Mouse (Mus musculus) hindbrain, embryonic 12.5 days (tissue): ENCODE measurements at regions not wholly inside any gene's neighbourhood (a gene's known extent, or its start where the extent isn't known, plus 50 kb on each side); places are given as distances from the start of the nearest gene placed in this dataset.
A peak's percentile ranks its signal among the peaks of the same experiment; 100 is the strongest.
"Not testable (repeated sequence)": the region's sequence is repeated elsewhere in the genome, so short reads cannot be mapped to it uniquely, and the experiment has no call there.

ENCODE experiments used
- ATAC-seq: fragments of 200-750 bp; cut with Nextera tagmentation; 2 replicates; pipeline ENCODE4 v1.8.0; 2017; ENCODE audit warnings: moderate TSS enrichment; ENCODE audit not compliant: low FRiP score
- H3K27ac ChIP-seq: fragments of 300-500 bp; sonication (generic); 2 replicates; pipeline ENCODE4 v1.5.1; 2016; ENCODE audit warnings: mild to moderate bottlenecking
- H3K27me3 ChIP-seq: fragments of 300-500 bp; sonication (generic); 2 replicates; pipeline ENCODE4 v1.6.1; 2016; ENCODE audit warnings: mild to moderate bottlenecking
- H3K36me3 ChIP-seq: fragments of 300-500 bp; sonication (generic); 2 replicates; pipeline ENCODE4 v1.6.1; 2016; ENCODE audit warnings: mild to moderate bottlenecking
- H3K4me1 ChIP-seq: fragments of 300-500 bp; sonication (generic); 2 replicates; pipeline ENCODE4 v1.6.1; 2016
- H3K4me2 ChIP-seq: fragments of 300-500 bp; sonication (generic); replicated peaks from 2 replicates; pipeline ENCODE4 v1.6.1; 2016; ENCODE audit warnings: mild to moderate bottlenecking
- H3K4me3 ChIP-seq: fragments of 300-500 bp; sonication (generic); 2 replicates; pipeline ENCODE4 v1.5.1; 2016; ENCODE audit warnings: mild to moderate bottlenecking
- H3K9ac ChIP-seq: fragments of 300-500 bp; sonication (generic); 2 replicates; pipeline ENCODE4 v1.6.1; 2016; ENCODE audit warnings: mild to moderate bottlenecking, moderate library complexity
- H3K9me3 ChIP-seq: fragments of 300-500 bp; sonication (generic); replicated peaks from 2 replicates; pipeline ENCODE4 v1.6.1; 2016; ENCODE audit warnings: mild to moderate bottlenecking
- WGBS: fragments of 180-500 bp; shearing (Covaris S2); methylation state at CpG from one replicate; pipeline ENCODE4 v1.1.7; 2016; 5-methylcytosine and 5-hydroxymethylcytosine counted together

GRCm38 (mm10) chr1:141066830-141067229, 820.9 kb downstream of the Kcnt2 start:
- not testable (repeated sequence) for H3K4me3 ChIP-seq, H3K27me3 ChIP-seq, H3K4me2 ChIP-seq, H3K4me1 ChIP-seq, H3K27ac ChIP-seq, ATAC-seq, H3K36me3 ChIP-seq, H3K9me3 ChIP-seq, H3K9ac ChIP-seq
- WGBS = 86% methylated on average over 8 of the region's 8 CpGs

GRCm38 (mm10) chr1:141097575-141097974, 851.6 kb downstream of the Kcnt2 start:
- Histone ChIP-seq H3K27me3 (no peaks in the 10 kb centered on the region), H3K36me3 (no peaks in the 10 kb centered on the region), H3K9me3 (no peaks in the 10 kb centered on the region), H3K4me2 (no peak overlapping the region), H3K27ac (no peak overlapping the region), H3K9ac (no peak overlapping the region), H3K4me3 (no peak overlapping the region), H3K4me1 (no peaks in the 10 kb centered on the region)
- 91% methylated on average over 1 of the region's 1 CpGs for WGBS
- no peak for ATAC-seq

- Histone ChIP-seq H3K9me3 (no peaks in the 10 kb centered on the region), H3K4me3 (no peak overlapping the region), H3K27ac (no peak overlapping the region), H3K27me3 (no peaks in the 10 kb centered on the region), H3K36me3 (no peaks in the 10 kb centered on the region), H3K9ac (no peak overlapping the region), H3K4me1 (no peaks in the 10 kb centered on the region), H3K4me2 (no peak overlapping the region)
- 86% methylated on average over 1 of the region's 1 CpGs for WGBS
- no peak for ATAC-seq
Observed at GRCm38 (mm10) chr1:141102546-141102945, 856.6 kb downstream of the Kcnt2 start.

- no peak for ATAC-seq
- H3K4me3 ChIP-seq = no peak overlapping the region
- no peaks in the 10 kb centered on the region for H3K27me3 ChIP-seq
- WGBS = 77% methylated on average over 1 of the region's 1 CpGs
- no peaks in the 10 kb centered on the region for H3K9me3 ChIP-seq
- no peaks in the 10 kb centered on the region for H3K36me3 ChIP-seq
- no peak overlapping the region for H3K27ac ChIP-seq
- no peak overlapping the region for H3K9ac ChIP-seq
- H3K4me2 ChIP-seq = no peak overlapping the region
- H3K4me1 ChIP-seq = no peaks in the 10 kb centered on the region
Observed at GRCm38 (mm10) chr1:141104034-141104433, 858.1 kb downstream of the Kcnt2 start.

GRCm38 (mm10) chr1:141104633-141105032, 858.7 kb downstream of the Kcnt2 start:
- H3K36me3 ChIP-seq = no peaks in the 10 kb centered on the region
- H3K4me2 ChIP-seq = no peak overlapping the region
- H3K9ac ChIP-seq = no peak overlapping the region
- H3K9me3 ChIP-seq = no peaks in the 10 kb centered on the region
- H3K27me3 ChIP-seq = no peaks in the 10 kb centered on the region
- ATAC-seq = no peak
- H3K4me1 ChIP-seq = no peaks in the 10 kb centered on the region
- no peak overlapping the region for H3K4me3 ChIP-seq
- WGBS = 94% methylated on average over 2 of the region's 2 CpGs
- no peak overlapping the region for H3K27ac ChIP-seq

- Histone ChIP-seq H3K36me3 (no peaks in the 10 kb centered on the region), H3K4me1 (no peaks in the 10 kb centered on the region), H3K9me3 (no peaks in the 10 kb centered on the region), H3K4me3 (no peak overlapping the region), H3K27ac (peak overlapping the region; percentile 30; the same call in 1 of the 2 replicates), H3K9ac (no peak overlapping the region), H3K27me3 (no peaks in the 10 kb centered on the region), H3K4me2 (no peak overlapping the region)
- 34% methylated on average over 2 of the region's 2 CpGs for WGBS
- peak; percentile 92 for ATAC-seq
Observed at GRCm38 (mm10) chr1:141136771-141137541, 891.0 kb downstream of the Kcnt2 start.

GRCm38 (mm10) chr1:141140157-141140556, 894.2 kb downstream of the Kcnt2 start:
- not testable (repeated sequence) for H3K4me3 ChIP-seq, ATAC-seq, H3K9me3 ChIP-seq, H3K9ac ChIP-seq, H3K36me3 ChIP-seq, H3K27ac ChIP-seq, H3K4me1 ChIP-seq, H3K4me2 ChIP-seq, H3K27me3 ChIP-seq
- 96% methylated on average over 19 of the region's 19 CpGs for WGBS

- no peaks in the 10 kb centered on the region for H3K9me3 ChIP-seq
- peak; percentile 78 for ATAC-seq
- H3K4me2 ChIP-seq = no peak overlapping the region
- H3K27me3 ChIP-seq = no peaks in the 10 kb centered on the region
- no peaks in the 10 kb centered on the region for H3K36me3 ChIP-seq
- no peak overlapping the region for H3K4me3 ChIP-seq
- 38% methylated on average over 1 of the region's 1 CpGs for WGBS
- no peak overlapping the region for H3K9ac ChIP-seq
- H3K27ac ChIP-seq = no peak overlapping the region
- no peaks in the 10 kb centered on the region for H3K4me1 ChIP-seq
Observed at GRCm38 (mm10) chr1:141145759-141146158, 899.8 kb downstream of the Kcnt2 start.

- Histone ChIP-seq H3K27ac (no peak overlapping the region), H3K27me3 (no peaks in the 10 kb centered on the region), H3K36me3 (no peaks in the 10 kb centered on the region), H3K4me3 (no peak overlapping the region), H3K4me2 (no peak overlapping the region), H3K9me3 (no peaks in the 10 kb centered on the region), H3K4me1 (no peaks in the 10 kb centered on the region), H3K9ac (no peak overlapping the region)
- 87% methylated on average over 2 of the region's 2 CpGs for WGBS
- no peak for ATAC-seq
Observed at GRCm38 (mm10) chr1:141149899-141150298, 903.9 kb downstream of the Kcnt2 start.

- H3K4me3 ChIP-seq = no peak overlapping the region
- no peak for ATAC-seq
- WGBS = 67% methylated on average over 4 of the region's 4 CpGs
- no peak overlapping the region for H3K9ac ChIP-seq
- no peaks in the 10 kb centered on the region for H3K27me3 ChIP-seq
- no peaks in the 10 kb centered on the region for H3K36me3 ChIP-seq
- H3K4me2 ChIP-seq = no peak overlapping the region
- no peak overlapping the region for H3K27ac ChIP-seq
- no peaks in the 10 kb centered on the region for H3K4me1 ChIP-seq
- H3K9me3 ChIP-seq = no peaks in the 10 kb centered on the region
Observed at GRCm38 (mm10) chr1:141154572-141154971, 908.6 kb downstream of the Kcnt2 start.

- Histone ChIP-seq H3K4me1 (no peaks in the 10 kb centered on the region), H3K36me3 (no peaks in the 10 kb centered on the region), H3K4me2 (no peak overlapping the region), H3K4me3 (no peak overlapping the region), H3K9ac (no peak overlapping the region), H3K27ac (no peak overlapping the region), H3K27me3 (no peaks in the 10 kb centered on the region), H3K9me3 (no peaks in the 10 kb centered on the region)
- 86% methylated on average over 1 of the region's 1 CpGs for WGBS
- no peak for ATAC-seq
Observed at GRCm38 (mm10) chr1:141161772-141162171, 915.8 kb downstream of the Kcnt2 start.
